Mouse (Mus musculus) limb, embryonic 11.5 days (tissue): ENCODE measurements at regions not wholly inside any gene's neighbourhood (a gene's known extent, or its start where the extent isn't known, plus 50 kb on each side); places are given as distances from the start of the nearest gene placed in this dataset.

Experiments
- ATAC-seq: fragments of 200-750 bp; cut with Nextera tagmentation; 2 replicates; pipeline ENCODE4 v1.8.0; 2017; ENCODE audit warnings: low read depth; ENCODE audit not compliant: insufficient number of reproducible peaks, low FRiP score, low TSS enrichment
- DNase-seq: peaks from one replicate; pipeline ENCODE4 v3.0.0-alpha.2; 2015; ENCODE audit warnings: low spot score
- H3K27ac ChIP-seq: fragments of 300-500 bp; sonication (generic); replicated peaks from 2 replicates; pipeline ENCODE4 v1.5.1; 2014; ENCODE audit warnings: low read depth, mild to moderate bottlenecking, low read length
- H3K27me3 ChIP-seq: fragments of 300-500 bp; sonication (generic); 2 replicates; pipeline ENCODE4 v1.6.1; 2014; ENCODE audit warnings: mild to moderate bottlenecking, low read length, mixed read lengths; ENCODE audit not compliant: control insufficient read depth, insufficient read depth
- H3K36me3 ChIP-seq: fragments of 300-500 bp; sonication (generic); 2 replicates; pipeline ENCODE4 v1.6.1; 2014; ENCODE audit warnings: mild to moderate bottlenecking, low read length, moderate library complexity, mixed read lengths; ENCODE audit not compliant: control insufficient read depth, insufficient read depth
- H3K4me1 ChIP-seq: fragments of 300-500 bp; sonication (generic); 2 replicates; pipeline ENCODE4 v1.6.1; 2014; ENCODE audit warnings: low read length, mixed read lengths; ENCODE audit not compliant: control insufficient read depth, insufficient read depth
- H3K4me2 ChIP-seq: fragments of 300-500 bp; sonication (generic); 2 replicates; pipeline ENCODE4 v1.6.1; 2014; ENCODE audit warnings: low read depth, mild to moderate bottlenecking, moderate library complexity; ENCODE audit not compliant: severe bottlenecking
- H3K4me3 ChIP-seq: fragments of 300-500 bp; sonication (generic); 2 replicates; pipeline ENCODE4 v1.5.1; 2014; ENCODE audit warnings: low read depth, low read length
- H3K9ac ChIP-seq: fragments of 300-500 bp; sonication (generic); 2 replicates; pipeline ENCODE4 v1.6.1; 2014; ENCODE audit warnings: mild to moderate bottlenecking, low read length
- H3K9me3 ChIP-seq: fragments of 300-500 bp; sonication (generic); 2 replicates; pipeline ENCODE4 v1.6.1; 2016; ENCODE audit warnings: low read length; ENCODE audit not compliant: control insufficient read depth
- WGBS: fragments of 180-500 bp; shearing (Covaris S2); extraction: QIAGEN DNeasy Blood & Tissue Kit; methylation state at CpG from one replicate; pipeline ENCODE4 v1.1.7; 2014; 5-methylcytosine and 5-hydroxymethylcytosine counted together

GRCm38 (mm10) chr14:115039524-115039923, 52.5 kb upstream of the Gpc5 start:
- Histone ChIP-seq H3K4me2 (no peak overlapping the region), H3K27me3 (no peaks in the 10 kb centered on the region)
- WGBS, result 74% methylated on average over 5 of the region's 5 CpGs

GRCm38 (mm10) chr14:115040091-115040571, 51.9 kb upstream of the Gpc5 start:
- DNase-seq (peak; percentile 79), ATAC-seq (peak; percentile 64)
- Histone ChIP-seq H3K27ac (peak overlapping the region; percentile 97; the same call in 1 of the 2 replicates), H3K4me3 (peak overlapping the region; percentile 84), H3K27me3 (no peaks in the 10 kb centered on the region), H3K9ac (peak overlapping the region; percentile 100), H3K9me3 (no peaks in the 10 kb centered on the region), H3K4me2 (peak overlapping the region; percentile 84), H3K36me3 (no peaks in the 10 kb centered on the region), H3K4me1 (peaks cover 3% of the 10 kb centered on the region; the same call in 1 of the 2 replicates)
- WGBS, result 2% methylated on average over 29 of the region's 30 CpGs

More at GRCm38 (mm10) chr14:115039524-115039923, 52.5 kb upstream of the Gpc5 start:
- Histone ChIP-seq H3K27ac (no peak overlapping the region), H3K36me3 (no peaks in the 10 kb centered on the region), H3K9me3 (no peaks in the 10 kb centered on the region), H3K9ac (no peak overlapping the region), H3K4me1 (peaks cover 3% of the 10 kb centered on the region; the same call in 1 of the 2 replicates), H3K4me3 (no peak overlapping the region)
- DNase-seq (no peak), ATAC-seq (no peak)

GRCm38 (mm10) chr14:115040578-115041206, 51.3 kb upstream of the Gpc5 start:
- peak overlapping the region; percentile 84 for H3K4me2 ChIP-seq
- under 1% methylated on average over 65 of the region's 94 CpGs for WGBS
- H3K9me3 ChIP-seq, result no peaks in the 10 kb centered on the region
- H3K9ac ChIP-seq, result peak overlapping the region; percentile 100
- ATAC-seq, result peak; percentile 90
- H3K36me3 ChIP-seq, result no peaks in the 10 kb centered on the region; the same call in 1 of the 2 replicates
- peak; percentile 92 for DNase-seq
- peak overlapping the region; percentile 97 for H3K27ac ChIP-seq
- peaks cover 3% of the 10 kb centered on the region; the same call in 1 of the 2 replicates for H3K4me1 ChIP-seq
- peak overlapping the region; percentile 84 for H3K4me3 ChIP-seq
- H3K27me3 ChIP-seq, result no peaks in the 10 kb centered on the region

GRCm38 (mm10) chr14:115041336-115042054, 50.5 kb upstream of the Gpc5 start:
- ATAC-seq, result peak; percentile 19
- H3K4me2 ChIP-seq, result peak overlapping the region; percentile 37; the same call in 1 of the 2 replicates
- H3K9me3 ChIP-seq, result no peaks in the 10 kb centered on the region
- H3K36me3 ChIP-seq, result peaks cover 4% of the 10 kb centered on the region; the same call in 1 of the 2 replicates
- WGBS, result under 1% methylated on average over 31 of the region's 126 CpGs
- H3K27me3 ChIP-seq, result no peaks in the 10 kb centered on the region
- DNase-seq, result peak; percentile 57
- H3K4me1 ChIP-seq, result peaks cover 3% of the 10 kb centered on the region; the same call in 1 of the 2 replicates
- H3K27ac ChIP-seq, result peak overlapping the region; percentile 97
- H3K9ac ChIP-seq, result peak overlapping the region; percentile 100
- peak overlapping the region; percentile 84 for H3K4me3 ChIP-seq

- Histone ChIP-seq H3K4me1 (peaks cover 3% of the 10 kb centered on the region; the same call in 1 of the 2 replicates), H3K27ac (peak overlapping the region; percentile 97), H3K9ac (peak overlapping the region; percentile 100), H3K27me3 (no peaks in the 10 kb centered on the region), H3K9me3 (no peaks in the 10 kb centered on the region), H3K4me3 (peak overlapping the region; percentile 84), H3K36me3 (peaks cover 7% of the 10 kb centered on the region), H3K4me2 (peak overlapping the region; percentile 68)
- ATAC-seq, result peak; percentile 71; the same call in 1 of the 2 replicates
- DNase-seq, result peak; percentile 88
- WGBS, result 0% methylated on average over 40 of the region's 51 CpGs
Measured at GRCm38 (mm10) chr14:115042055-115042564, 49.9 kb upstream of the Gpc5 start.
